Mouse (Mus musculus) liver, adult 2 months (tissue): ENCODE data around the gene Oit3. TPM values are rescaled to one million over a fixed set of nuclear protein-coding genes. Genes with fewer than 3 reads are reported as not detected.
"Not testable (repeated sequence)": the region's sequence is repeated elsewhere in the genome, so short reads cannot be mapped to it uniquely, and the experiment has no call there.

Experiments used
- DNase-seq: peaks from one replicate; pipeline ENCODE4 v3.0.0-alpha.2; 2011; ENCODE audit warnings: low read depth, low spot score; ENCODE audit errors: extremely low read depth
- H3K27ac ChIP-seq: fragments of 200-500 bp; replicated peaks from 2 replicates; pipeline ENCODE4 v1.5.1; 2012; ENCODE audit warnings: low read depth, mild to moderate bottlenecking, control low read depth, inconsistent platforms, low read length; ENCODE audit not compliant: insufficient read depth
- H3K27me3 ChIP-seq: fragments of 200-500 bp; 2 replicates; pipeline ENCODE4 v1.6.1; 2012; ENCODE audit warnings: mild to moderate bottlenecking, moderate library complexity, low read length, inconsistent platforms; ENCODE audit not compliant: control insufficient read depth, insufficient read depth
- H3K36me3 ChIP-seq: fragments of 200-500 bp; 2 replicates; pipeline ENCODE4 v1.6.1; 2012; ENCODE audit warnings: low read length, inconsistent platforms; ENCODE audit not compliant: control insufficient read depth, insufficient read depth
- H3K4me1 ChIP-seq: fragments of 200-500 bp; 2 replicates; pipeline ENCODE4 v1.6.1; 2011; ENCODE audit warnings: low read length; ENCODE audit not compliant: control insufficient read depth, insufficient read depth
- H3K4me3 ChIP-seq: fragments of 200-500 bp; 2 replicates; pipeline ENCODE4 v1.5.1; 2011; ENCODE audit warnings: low read depth, mild to moderate bottlenecking, control low read depth, low read length, moderate library complexity; ENCODE audit not compliant: insufficient read depth
- H3K79me2 ChIP-seq: fragments of 200-500 bp; 2 replicates; pipeline ENCODE4 v1.6.1; 2012; ENCODE audit warnings: inconsistent platforms, mild to moderate bottlenecking, low read length, moderate library complexity; ENCODE audit not compliant: control insufficient read depth, insufficient read depth
- H3K9ac ChIP-seq: fragments of 200-500 bp; 2 replicates; pipeline ENCODE4 v1.6.1; 2012; ENCODE audit warnings: low read depth, mild to moderate bottlenecking, control low read depth, inconsistent platforms, low read length
- CTCF ChIP-seq: fragments of 200-500 bp; IDR thresholded peaks from 2 replicates; pipeline ENCODE4 v1.5.1; 2011; ENCODE audit warnings: low read depth, low read length, control low read depth
- POLR2A ChIP-seq: fragments of 200-500 bp; IDR thresholded peaks from 2 replicates; pipeline ENCODE4 v1.6.1; 2011; ENCODE audit warnings: low read length, control low read depth; ENCODE audit not compliant: insufficient read depth; ENCODE audit errors: extremely low read depth
- WGBS: fragments of 180-500 bp; shearing (Covaris S2); methylation state at CpG from one replicate; pipeline ENCODE4 v1.1.7; 2018; 5-methylcytosine and 5-hydroxymethylcytosine counted together
- polyA plus RNA-seq: library from polyadenylated mRNA; depleted of rRNA; stranded (reverse); fragments of >200 nt; gene quantifications from 2 replicates; pipeline ENCODE4 v1.2.3, GENCODE M21; 2012
- total RNA-seq: library from RNA; depleted of rRNA; stranded (reverse); fragments of >200 nt; gene quantifications from 2 replicates; pipeline ENCODE4 v1.2.3, GENCODE M21; 2014

Gene Oit3
- total and polyA plus RNA-seq, 2 experiments: 26.1 to 30.1 TPM

DNA sequence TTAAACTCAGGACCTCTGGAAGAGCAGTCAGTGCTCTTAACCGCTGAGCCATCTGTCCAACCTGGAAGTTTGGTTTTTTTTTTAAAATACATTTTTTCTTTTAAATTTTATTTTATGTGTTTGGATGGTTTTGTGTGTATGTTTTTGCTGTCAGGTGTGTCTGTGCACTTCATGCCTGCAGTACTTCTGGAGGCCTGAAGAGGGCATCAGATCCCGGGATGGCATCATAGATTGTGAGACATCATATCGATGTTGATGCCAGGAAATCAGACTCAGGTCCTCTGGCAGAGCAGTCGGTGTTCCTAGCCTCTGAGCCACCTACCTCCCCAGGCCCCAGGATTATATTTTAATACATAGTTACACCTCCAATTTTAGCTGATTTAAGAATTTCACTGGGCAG lies 27.9 kb downstream of the Oit3 start:
- TF ChIP-seq CTCF: peak; percentile 28; the same call in 1 of the 2 replicates
- no peak for TF ChIP-seq POLR2A
- no peak for DNase-seq
- H3K79me2 ChIP-seq: no peaks in the 10 kb centered on the region; the same call in 1 of the 2 replicates
- H3K9ac ChIP-seq: no peak overlapping the region
- no peaks in the 10 kb centered on the region for H3K27me3 ChIP-seq
- H3K27ac ChIP-seq: no peak overlapping the region
- 93% methylated on average over 4 of the region's 4 CpGs for WGBS
- no peak overlapping the region for H3K4me3 ChIP-seq
- H3K36me3 ChIP-seq: peaks cover 15% of the 10 kb centered on the region; the same call in 1 of the 2 replicates
- no peaks in the 10 kb centered on the region; the same call in 1 of the 2 replicates for H3K4me1 ChIP-seq

DNA sequence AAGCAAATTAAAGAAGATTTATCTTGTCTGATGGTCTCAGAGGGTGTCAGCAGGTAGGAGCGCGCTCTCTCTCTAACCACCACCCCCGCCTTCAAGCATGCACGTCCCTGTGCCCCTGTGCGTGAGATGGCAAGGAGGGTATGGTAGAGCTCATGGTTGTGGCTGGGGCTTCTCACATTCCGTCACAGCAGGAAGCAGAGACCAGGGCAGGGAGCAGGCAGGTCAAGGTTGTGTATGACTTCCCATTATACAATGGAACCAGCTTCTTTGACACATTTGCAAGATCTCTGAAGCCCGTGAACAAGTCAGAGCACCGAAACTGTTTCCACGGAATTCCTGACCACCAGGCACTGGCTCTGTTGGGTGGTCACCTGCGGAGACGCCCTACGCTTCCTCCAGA lies 31.3 kb downstream of the Oit3 start:
- no peak for TF ChIP-seq CTCF
- no peak for TF ChIP-seq POLR2A
- Histone ChIP-seq H3K27me3 (no peaks in the 10 kb centered on the region), H3K36me3 (peaks cover 10% of the 10 kb centered on the region; the same call in 1 of the 2 replicates), H3K4me1 (peaks cover 1% of the 10 kb centered on the region), H3K4me3 (no peak overlapping the region), H3K9ac (no peak overlapping the region), H3K27ac (no peak overlapping the region), H3K79me2 (peaks cover 11% of the 10 kb centered on the region; the same call in 1 of the 2 replicates)
- WGBS: 86% methylated on average over 12 of the region's 12 CpGs
- no peak for DNase-seq

DNA sequence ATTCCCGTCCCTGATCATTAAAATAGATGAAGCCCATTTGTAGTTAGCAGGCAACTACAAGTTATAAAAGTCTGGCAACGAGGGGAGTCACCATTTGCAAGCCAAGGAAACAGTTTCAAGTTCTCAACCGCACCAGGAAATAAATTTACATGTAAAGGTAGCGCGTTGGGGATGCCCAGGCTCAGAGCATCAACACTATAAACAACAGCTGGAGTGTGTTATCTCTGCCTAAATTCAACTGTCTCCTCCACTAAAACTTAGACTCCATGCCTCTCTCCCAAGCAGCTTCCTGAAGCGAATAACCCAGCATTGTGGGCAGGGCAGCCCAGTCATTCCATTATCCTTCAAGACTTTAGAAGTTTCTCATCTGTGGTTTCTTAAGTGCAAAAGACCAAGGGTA lies 33.1 kb downstream of the Oit3 start:
- Histone ChIP-seq H3K4me3 (no peak overlapping the region), H3K36me3 (peaks cover 8% of the 10 kb centered on the region; the same call in 1 of the 2 replicates), H3K79me2 (peaks cover 21% of the 10 kb centered on the region; the same call in 1 of the 2 replicates), H3K9ac (no peak overlapping the region), H3K27me3 (no peaks in the 10 kb centered on the region), H3K4me1 (peaks cover 5% of the 10 kb centered on the region), H3K27ac (no peak overlapping the region)
- TF ChIP-seq CTCF (no peak), POLR2A (no peak)
- WGBS: 80% methylated on average over 6 of the region's 6 CpGs
- no peak for DNase-seq

DNA sequence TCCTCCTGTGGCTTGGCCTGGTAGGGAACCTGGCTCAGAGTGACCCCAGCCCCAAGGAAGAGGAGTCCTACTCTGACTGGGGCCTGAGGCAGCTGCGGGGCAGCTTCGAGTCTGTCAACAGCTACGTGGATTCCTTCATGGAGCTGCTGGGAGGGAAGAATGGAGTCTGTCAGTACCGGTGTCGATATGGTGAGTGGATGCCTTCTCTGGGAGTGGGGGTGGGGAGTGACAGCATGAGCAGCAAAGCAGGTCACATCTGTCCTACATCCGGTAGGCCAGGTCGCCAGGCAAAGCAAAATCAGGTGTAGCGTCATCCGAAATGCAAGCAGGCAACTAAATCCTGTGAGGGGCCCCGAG lies 37.8 kb downstream of the Oit3 start:
- Histone ChIP-seq H3K4me3 (peak overlapping the region; percentile 88), H3K4me1 (peaks cover 9% of the 10 kb centered on the region), H3K9ac (peak overlapping the region; percentile 84), H3K36me3 (no peaks in the 10 kb centered on the region), H3K27me3 (no peaks in the 10 kb centered on the region), H3K27ac (peak overlapping the region; percentile 98), H3K79me2 (peaks cover 21% of the 10 kb centered on the region; the same call in 1 of the 2 replicates)
- peak; percentile 62 for DNase-seq
- TF ChIP-seq CTCF (no peak), POLR2A (no peak)
- WGBS: 24% methylated on average over 10 of the region's 10 CpGs

DNA sequence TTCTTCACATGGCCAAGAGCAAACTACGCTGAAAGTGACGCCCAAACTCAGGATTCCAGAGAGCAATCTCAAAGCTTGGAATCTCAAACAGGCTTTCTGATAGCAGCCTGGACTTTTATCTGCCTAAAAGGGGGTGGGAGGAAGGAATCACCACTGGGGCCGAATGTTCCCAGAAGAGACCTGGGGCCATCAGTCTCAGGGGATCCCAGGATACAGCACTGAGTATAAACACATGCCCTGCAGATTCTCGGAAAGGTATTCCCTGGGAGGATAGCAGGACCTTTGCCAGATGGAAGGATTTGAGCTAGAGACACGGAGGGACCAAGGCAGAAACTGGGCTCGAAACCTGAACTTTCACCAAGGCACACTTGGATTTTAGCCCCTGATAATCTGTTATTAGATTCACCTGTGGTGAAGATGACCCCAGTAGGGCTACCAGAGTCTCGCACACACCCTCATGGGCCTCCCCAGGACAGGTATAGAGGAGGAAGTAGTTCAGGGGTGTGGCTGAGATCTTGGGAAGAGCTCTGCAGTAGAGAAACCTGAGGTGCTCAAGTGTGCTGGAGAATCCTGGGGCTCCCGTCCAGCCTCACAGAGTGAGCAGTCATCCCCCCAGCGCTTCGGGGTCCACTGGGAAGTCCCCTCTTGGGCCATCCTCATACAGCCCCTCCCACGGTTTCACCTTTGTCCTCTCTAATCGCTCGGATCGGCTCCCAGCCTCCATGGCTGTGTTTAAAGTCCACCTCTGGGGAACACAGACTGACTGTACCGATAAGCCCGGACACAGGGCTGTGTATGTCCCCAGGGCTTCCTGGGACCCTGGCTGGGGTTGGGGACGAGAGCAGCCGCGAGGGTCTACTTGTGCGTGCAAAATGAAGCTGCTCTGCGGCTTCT lies 38.4 kb downstream of the Oit3 start, which contains the start of gene Pla2g12b:
Gene Pla2g12b (plus strand): TSS at position 762 of the 894 bp plus-strand sequence.
- Histone ChIP-seq H3K9ac (peak within 1 kb of the TSS; percentile 84), H3K27ac (peak within 1 kb of the TSS; percentile 98)

DNA sequence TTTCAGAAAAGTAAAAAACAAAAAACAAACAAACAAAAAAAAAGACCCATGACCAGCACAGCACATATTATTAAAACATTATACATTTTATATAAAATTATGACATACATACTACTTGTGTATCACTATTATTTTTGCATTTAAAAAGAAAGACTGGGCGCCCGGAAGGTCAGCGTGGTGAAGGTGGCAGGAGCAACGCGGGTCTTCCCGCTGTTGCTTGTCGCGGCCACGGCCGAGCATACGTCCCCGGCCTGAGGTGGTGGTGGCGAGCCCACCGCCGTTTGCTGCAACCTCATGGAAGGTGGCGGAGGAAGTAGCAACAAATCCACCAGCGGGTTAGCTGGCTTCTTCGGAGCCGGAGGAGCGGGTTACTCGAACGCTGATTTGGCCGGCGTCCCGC lies 46.1 kb downstream of the Oit3 start, which contains the start of gene Gm10273:
Gene Gm10273 (plus strand): TSS at position 172 of the 400 bp plus-strand sequence.
- H3K27me3 ChIP-seq, H3K79me2 ChIP-seq, H3K4me1 ChIP-seq, DNase-seq, H3K27ac ChIP-seq, H3K36me3 ChIP-seq, H3K9ac ChIP-seq, H3K4me3 ChIP-seq: not testable (repeated sequence)
- WGBS: 96% methylated on average over 11 of the region's 25 CpGs

More for the DNA sequence above, 38.4 kb downstream of the Oit3 start, which contains the start of gene Pla2g12b:
- TF ChIP-seq POLR2A (peak; percentile 45; the same call in 1 of the 2 replicates), CTCF (no peak)
- 17% methylated on average over 21 of the region's 21 CpGs for WGBS
- peaks cover 9% of the 10 kb centered on the region for H3K4me1 ChIP-seq
- H3K36me3 ChIP-seq: no peaks in the 10 kb centered on the region
- H3K79me2 ChIP-seq: peaks cover 21% of the 10 kb centered on the region; the same call in 1 of the 2 replicates
- peak within 1 kb of the TSS; percentile 88 for H3K4me3 ChIP-seq
- DNase-seq: peak; percentile 83
- no peaks in the 10 kb centered on the region for H3K27me3 ChIP-seq
